Mouse (Mus musculus): ENCODE results near the gene C5ar1. TPM values are rescaled to one million over a fixed set of nuclear protein-coding genes. Genes with fewer than 3 reads are reported as not detected.
A peak's percentile ranks its signal among the peaks of the same experiment; 100 is the strongest.
"Not testable (repeated sequence)": the region's sequence is repeated elsewhere in the genome, so short reads cannot be mapped to it uniquely, and the experiment has no call there.

Gene C5ar1
- polyA plus RNA-seq (2015; fragmentation: Nextera tagmentation; extraction: Ambion mirVana), result 1.4 and 1.5 TPM in 2 replicates

DNA sequence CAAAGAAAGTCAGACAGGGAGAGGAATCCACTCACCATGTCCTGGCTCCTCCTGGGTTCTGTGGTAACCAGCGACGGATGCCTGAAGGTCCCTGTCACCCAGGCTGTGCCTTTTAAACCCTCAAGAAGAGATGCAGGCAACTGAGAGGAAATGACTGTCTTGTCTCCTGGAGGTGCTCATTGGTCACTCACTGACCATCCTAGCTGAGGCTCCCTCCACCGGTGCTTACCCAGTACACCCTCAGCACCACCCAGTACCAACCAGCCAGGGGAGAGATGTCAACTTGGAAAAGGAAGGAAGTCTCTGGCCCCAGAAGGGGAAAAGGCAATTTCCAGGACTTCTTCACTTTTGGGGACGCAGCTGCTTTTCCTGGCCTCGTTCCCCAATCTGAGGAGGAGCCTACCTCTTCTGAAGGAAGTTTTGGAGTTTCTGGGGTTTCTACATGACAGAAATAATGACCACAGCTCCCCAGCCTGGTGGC lies at the start of gene C5ar1:
TSS of gene C5ar1 (minus strand) at position 431 of the 481 bp plus-strand sequence.
- Histone ChIP-seq H3K4me2 (no peak within 1 kb of the TSS), H3K4me1 (no peaks in the 10 kb centered on the region), H3K4me3 (no peak within 1 kb of the TSS), H3K9me3 (no peaks in the 10 kb centered on the region), H3K9ac (no peak within 1 kb of the TSS), H3K36me3 (no peaks in the 10 kb centered on the region), H3K27ac (no peak within 1 kb of the TSS), H3K27me3 (no peaks in the 10 kb centered on the region)
- WGBS, result 84% methylated on average over 5 of the region's 5 CpGs
- no peak for ATAC-seq (ENCODE audit: insufficient number of reproducible peaks, insufficient read depth, low FRiP score, low TSS enrichment, low read depth)

DNA sequence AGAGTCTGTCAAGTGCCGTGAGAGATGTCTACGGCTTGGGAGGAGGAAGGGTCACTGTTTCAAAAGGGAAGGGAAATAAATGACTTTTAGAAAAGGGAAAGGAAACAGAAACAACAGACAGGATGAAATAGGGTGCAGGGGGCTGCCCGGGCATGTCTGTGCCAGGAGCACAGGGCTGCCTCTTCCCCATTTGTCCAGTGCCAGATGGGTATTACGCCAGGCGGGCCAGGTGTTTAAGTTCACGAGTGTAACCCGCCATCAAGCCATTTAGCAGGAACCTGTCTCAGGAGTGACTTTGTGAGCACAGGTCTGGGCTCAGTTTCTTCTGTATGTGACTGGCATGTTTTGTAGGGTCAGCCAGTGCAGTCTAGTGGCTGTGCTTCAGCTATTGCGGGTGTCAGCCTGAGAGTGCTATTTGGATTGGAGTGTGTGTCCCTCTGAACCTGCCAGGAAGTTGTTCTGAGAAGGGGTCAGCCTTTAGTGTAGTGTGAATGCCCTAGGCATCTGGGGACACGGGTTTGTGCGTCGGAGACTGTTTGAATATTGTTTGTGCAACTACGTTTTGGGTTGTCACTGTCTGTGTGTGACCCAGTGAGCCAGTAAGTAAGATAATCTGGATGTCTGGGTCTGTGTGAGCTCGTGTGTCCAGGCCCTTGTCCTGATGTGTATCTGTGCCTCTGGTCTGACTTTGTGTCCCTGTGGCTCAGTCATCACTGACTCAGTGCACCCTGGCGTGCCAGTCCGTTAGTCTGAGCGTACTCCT lies 49.4 kb upstream of the C5ar1 start:
- Histone ChIP-seq H3K9ac (peak overlapping the region; percentile 71), H3K27ac (peak overlapping the region; percentile 44)
- WGBS, result 37% methylated on average over 16 of the region's 16 CpGs

GRCm38 (mm10) chr7:16308093-16308492 lies 48.8 kb upstream of the C5ar1 start, which contains the start of gene Bbc3:
TSS of gene Bbc3 (plus strand) at chr7:16308393.
- H3K4me1 ChIP-seq, result peaks cover 46% of the 10 kb centered on the region
- peaks cover 35% of the 10 kb centered on the region for H3K27me3 ChIP-seq
- H3K4me3 ChIP-seq, result peak within 1 kb of the TSS; percentile 68
- not testable (repeated sequence) for H3K9me3 ChIP-seq; H3K36me3 ChIP-seq; ATAC-seq (ENCODE audit: insufficient number of reproducible peaks, insufficient read depth, low FRiP score, low TSS enrichment, low read depth)
- H3K9ac ChIP-seq, result peak within 1 kb of the TSS; percentile 71
- peak within 1 kb of the TSS; percentile 44 for H3K27ac ChIP-seq
- peak within 1 kb of the TSS; percentile 99 for H3K4me2 ChIP-seq
- WGBS, result 63% methylated on average over 1 of the region's 1 CpGs

More for the DNA sequence above, 49.4 kb upstream of the C5ar1 start:
- Histone ChIP-seq H3K9me3 (no peaks in the 10 kb centered on the region), H3K27me3 (peaks cover 35% of the 10 kb centered on the region), H3K36me3 (no peaks in the 10 kb centered on the region), H3K4me2 (peak overlapping the region; percentile 99), H3K4me1 (peaks cover 51% of the 10 kb centered on the region), H3K4me3 (peak overlapping the region; percentile 68)
- no peak for ATAC-seq (ENCODE audit: insufficient number of reproducible peaks, insufficient read depth, low FRiP score, low TSS enrichment, low read depth)

DNA sequence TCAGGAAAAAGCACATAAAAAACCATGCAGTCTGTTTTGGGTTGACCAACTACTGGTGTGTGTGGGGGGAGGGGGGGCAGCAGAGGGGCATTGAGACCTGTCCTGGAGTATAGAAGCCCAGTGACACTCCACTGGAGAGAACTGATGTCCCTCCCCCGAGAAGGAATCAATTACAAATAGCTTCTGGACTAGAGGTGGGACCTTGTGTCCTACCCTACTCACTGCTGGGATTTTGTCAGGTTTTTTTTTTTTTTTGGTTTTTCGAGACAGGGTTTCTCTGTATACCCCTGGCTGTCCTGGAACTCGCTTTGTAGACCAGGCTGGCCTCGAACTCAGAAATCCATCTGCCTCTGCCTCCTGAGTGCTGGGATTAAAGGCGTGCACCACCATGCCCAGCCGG lies 47.8 kb upstream of the C5ar1 start:
- H3K4me3 ChIP-seq; H3K4me2 ChIP-seq; H3K27ac ChIP-seq; ATAC-seq (ENCODE audit: insufficient number of reproducible peaks, insufficient read depth, low FRiP score, low TSS enrichment, low read depth); H3K9me3 ChIP-seq; H3K36me3 ChIP-seq; H3K9ac ChIP-seq: not testable (repeated sequence)
- Histone ChIP-seq H3K4me1 (peaks cover 36% of the 10 kb centered on the region), H3K27me3 (peaks cover 26% of the 10 kb centered on the region)
- WGBS, result 68% methylated on average over 6 of the region's 6 CpGs

DNA sequence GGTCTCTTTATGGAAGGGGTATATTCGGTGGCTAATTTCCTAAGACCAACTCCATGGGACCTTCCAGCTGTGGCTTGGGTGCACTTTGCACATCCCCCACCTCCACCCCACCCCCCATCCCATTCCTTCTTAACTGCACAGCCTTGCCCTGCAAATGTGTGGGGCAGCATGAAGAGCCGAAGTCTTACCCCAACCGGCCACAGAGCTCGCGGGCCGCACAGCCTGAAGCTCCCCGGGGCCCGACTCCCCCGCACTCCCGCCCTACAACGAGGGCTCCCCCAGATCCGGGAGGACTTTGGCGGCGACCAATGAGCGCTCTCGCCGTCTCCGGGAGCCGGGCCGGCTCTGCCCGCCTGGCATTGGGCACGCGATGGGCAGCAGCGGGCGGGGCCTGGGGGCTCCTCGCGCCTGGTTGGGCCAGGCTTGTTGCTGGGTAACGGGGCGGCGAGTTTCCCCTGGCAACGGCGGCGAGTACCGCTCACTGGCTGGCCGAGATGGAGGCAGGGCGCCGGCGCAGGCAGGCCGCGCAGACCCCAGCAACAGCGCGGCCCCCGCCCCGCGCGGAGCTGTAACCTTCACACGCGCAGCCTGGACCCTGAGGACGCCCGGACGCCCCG lies 40.2 kb upstream of the C5ar1 start:
- whole genome bisulfite sequencing, result under 1% methylated on average over 52 of the region's 52 CpGs
- Histone ChIP-seq H3K4me1 (peaks cover 30% of the 10 kb centered on the region), H3K4me3 (peak overlapping the region; percentile 50), H3K27ac (peak overlapping the region; percentile 48; the same call in 1 of the 2 replicates), H3K9me3 (no peaks in the 10 kb centered on the region), H3K27me3 (no peaks in the 10 kb centered on the region), H3K4me2 (peak overlapping the region; percentile 85), H3K9ac (peak overlapping the region; percentile 74), H3K36me3 (no peaks in the 10 kb centered on the region)
- peak; percentile 89 for ATAC-seq (ENCODE audit: insufficient number of reproducible peaks, insufficient read depth, low FRiP score, low TSS enrichment, low read depth)

GRCm38 (mm10) chr7:16298927-16299326 lies 39.6 kb upstream of the C5ar1 start:
- Histone ChIP-seq H3K4me1 (peaks cover 30% of the 10 kb centered on the region), H3K27me3 (no peaks in the 10 kb centered on the region), H3K4me2 (peak overlapping the region; percentile 85), H3K27ac (peak overlapping the region; percentile 48; the same call in 1 of the 2 replicates), H3K4me3 (peak overlapping the region; percentile 50), H3K9me3 (no peaks in the 10 kb centered on the region), H3K36me3 (no peaks in the 10 kb centered on the region), H3K9ac (peak overlapping the region; percentile 74)
- 82% methylated on average over 5 of the region's 5 CpGs for WGBS
- no peak for ATAC-seq (ENCODE audit: insufficient number of reproducible peaks, insufficient read depth, low FRiP score, low TSS enrichment, low read depth)

DNA sequence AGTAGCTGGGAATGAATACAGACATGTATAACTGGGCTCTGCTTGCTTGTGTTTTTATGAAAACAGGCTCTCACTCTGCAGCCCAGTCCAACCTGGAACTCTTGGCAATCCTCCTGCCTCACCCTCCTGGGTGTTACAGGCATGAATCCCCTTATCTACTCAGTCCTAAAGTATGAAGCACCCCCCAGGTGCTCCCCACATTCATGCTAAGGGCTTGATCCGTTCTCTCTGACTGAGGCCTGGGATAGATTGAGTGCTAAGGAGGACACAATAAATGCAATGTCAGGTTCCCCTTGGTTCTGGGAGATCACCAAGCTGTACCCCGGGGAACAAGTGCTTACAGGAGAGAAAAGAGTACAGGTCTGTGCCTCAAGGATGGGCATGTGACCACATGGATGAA lies 38.3 kb upstream of the C5ar1 start:
- no peaks in the 10 kb centered on the region for H3K36me3 ChIP-seq
- 56% methylated on average over 2 of the region's 2 CpGs for WGBS
- no peaks in the 10 kb centered on the region for H3K9me3 ChIP-seq
- no peak overlapping the region for H3K4me3 ChIP-seq
- H3K27me3 ChIP-seq, result no peaks in the 10 kb centered on the region
- no peak for ATAC-seq (ENCODE audit: insufficient number of reproducible peaks, insufficient read depth, low FRiP score, low TSS enrichment, low read depth)
- H3K4me2 ChIP-seq, result peak overlapping the region; percentile 67; the same call in 1 of the 2 replicates
- H3K9ac ChIP-seq, result no peak overlapping the region
- peaks cover 30% of the 10 kb centered on the region for H3K4me1 ChIP-seq
- 0 out of 2 replicates have a peak overlapping the region, but pooled peaks have one; percentile 58 for H3K27ac ChIP-seq

DNA sequence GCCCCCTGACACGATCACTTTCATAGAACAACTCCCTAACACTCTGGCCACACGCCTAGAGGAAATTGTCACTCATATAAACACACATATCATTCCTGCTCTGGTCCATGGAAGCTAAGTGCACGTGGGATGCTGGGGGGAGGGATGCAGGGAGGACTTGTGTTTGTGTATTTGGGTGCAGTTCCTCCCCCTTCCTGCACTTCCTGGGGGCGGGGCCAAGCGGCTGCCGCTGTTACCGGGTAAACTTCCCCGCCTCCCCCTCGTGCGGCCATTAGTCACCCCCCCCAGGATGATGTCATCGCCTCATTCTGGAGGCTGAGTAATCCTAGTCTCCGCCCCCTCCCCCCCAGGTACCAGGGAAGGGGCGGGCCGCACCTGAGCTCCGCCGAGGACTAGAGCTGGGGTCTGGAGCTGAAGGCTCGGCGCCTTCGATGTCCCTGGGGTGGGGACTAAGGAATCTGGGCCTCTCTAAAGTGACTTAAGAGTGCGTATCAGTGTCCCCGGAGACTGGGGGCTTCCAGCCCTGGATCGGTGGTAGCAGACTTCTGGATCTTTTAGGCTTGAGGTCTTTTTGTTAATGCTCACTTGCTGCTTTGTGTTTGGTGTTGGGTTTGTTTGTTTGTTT lies 37.5 kb upstream of the C5ar1 start:
- peaks cover 30% of the 10 kb centered on the region for H3K4me1 ChIP-seq
- peak overlapping the region; percentile 69 for H3K9ac ChIP-seq
- no peaks in the 10 kb centered on the region for H3K27me3 ChIP-seq
- peak overlapping the region; percentile 39 for H3K4me3 ChIP-seq
- WGBS, result under 1% methylated on average over 22 of the region's 22 CpGs
- no peaks in the 10 kb centered on the region for H3K36me3 ChIP-seq
- no peaks in the 10 kb centered on the region for H3K9me3 ChIP-seq
- peak overlapping the region; percentile 67 for H3K4me2 ChIP-seq
- peak overlapping the region; percentile 58 for H3K27ac ChIP-seq
- 0 out of 2 replicates have a peak, but pooled peaks have one; percentile 10 for ATAC-seq (ENCODE audit: insufficient number of reproducible peaks, insufficient read depth, low FRiP score, low TSS enrichment, low read depth)

- Histone ChIP-seq H3K4me2 (peak overlapping the region; percentile 85), H3K9ac (no peak overlapping the region), H3K4me3 (no peak overlapping the region), H3K27ac (peak overlapping the region; percentile 58), H3K4me1 (peaks cover 30% of the 10 kb centered on the region), H3K36me3 (no peaks in the 10 kb centered on the region), H3K27me3 (no peaks in the 10 kb centered on the region), H3K9me3 (no peaks in the 10 kb centered on the region)
- 36% methylated on average over 2 of the region's 2 CpGs for WGBS
- ATAC-seq (ENCODE audit: insufficient number of reproducible peaks, insufficient read depth, low FRiP score, low TSS enrichment, low read depth), result no peak
Measured at GRCm38 (mm10) chr7:16296146-16296545, 36.8 kb upstream of the C5ar1 start.

DNA sequence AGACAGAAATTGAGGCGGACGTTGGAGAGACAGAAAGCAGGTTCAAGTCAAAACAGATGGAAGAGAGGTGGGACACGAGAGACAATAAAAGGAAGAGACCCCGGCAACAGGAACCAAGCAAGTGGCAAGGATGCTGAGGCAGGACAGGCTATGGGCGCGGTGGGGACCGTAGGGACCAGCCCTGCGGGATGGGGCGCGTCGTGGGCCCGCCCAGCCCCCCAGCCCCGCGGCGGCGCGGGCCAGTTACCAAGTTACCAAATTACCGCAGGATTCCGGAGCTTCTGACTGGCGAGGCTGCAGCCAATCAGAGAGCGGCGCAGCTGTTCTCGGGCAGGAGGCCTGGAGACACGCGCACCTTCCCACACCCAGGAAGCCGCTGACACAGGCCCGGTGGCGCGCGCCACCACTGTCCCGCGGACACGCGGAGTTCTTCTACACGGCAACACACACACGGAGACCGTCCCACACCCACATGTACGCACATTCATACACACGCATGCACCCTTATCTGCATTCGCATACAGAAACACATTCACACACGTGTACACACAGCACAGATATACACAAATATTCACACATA lies 36.1 kb upstream of the C5ar1 start:
- Histone ChIP-seq H3K4me2 (peak overlapping the region; percentile 85), H3K27me3 (no peaks in the 10 kb centered on the region), H3K9me3 (no peaks in the 10 kb centered on the region), H3K4me3 (peak overlapping the region; percentile 55), H3K27ac (peak overlapping the region; percentile 93), H3K4me1 (peaks cover 30% of the 10 kb centered on the region), H3K36me3 (no peaks in the 10 kb centered on the region), H3K9ac (peak overlapping the region; percentile 70)
- WGBS, result 1% methylated on average over 41 of the region's 41 CpGs
- ATAC-seq (ENCODE audit: insufficient number of reproducible peaks, insufficient read depth, low FRiP score, low TSS enrichment, low read depth), result peak; percentile 65

- peaks cover 26% of the 10 kb centered on the region for H3K4me1 ChIP-seq
- peak overlapping the region; percentile 55 for H3K4me3 ChIP-seq
- under 1% methylated on average over 23 of the region's 23 CpGs for WGBS
- peak overlapping the region; percentile 93 for H3K27ac ChIP-seq
- peak overlapping the region; percentile 85 for H3K4me2 ChIP-seq
- H3K27me3 ChIP-seq, result no peaks in the 10 kb centered on the region
- H3K36me3 ChIP-seq, result no peaks in the 10 kb centered on the region
- no peaks in the 10 kb centered on the region for H3K9me3 ChIP-seq
- ATAC-seq (ENCODE audit: insufficient number of reproducible peaks, insufficient read depth, low FRiP score, low TSS enrichment, low read depth), result no peak
- H3K9ac ChIP-seq, result peak overlapping the region; percentile 70
Measured at GRCm38 (mm10) chr7:16294837-16295236, 35.5 kb upstream of the C5ar1 start.
